Comparison of ENCODE assay signal across 16 mouse cellular contexts in the genomic region with DNA sequence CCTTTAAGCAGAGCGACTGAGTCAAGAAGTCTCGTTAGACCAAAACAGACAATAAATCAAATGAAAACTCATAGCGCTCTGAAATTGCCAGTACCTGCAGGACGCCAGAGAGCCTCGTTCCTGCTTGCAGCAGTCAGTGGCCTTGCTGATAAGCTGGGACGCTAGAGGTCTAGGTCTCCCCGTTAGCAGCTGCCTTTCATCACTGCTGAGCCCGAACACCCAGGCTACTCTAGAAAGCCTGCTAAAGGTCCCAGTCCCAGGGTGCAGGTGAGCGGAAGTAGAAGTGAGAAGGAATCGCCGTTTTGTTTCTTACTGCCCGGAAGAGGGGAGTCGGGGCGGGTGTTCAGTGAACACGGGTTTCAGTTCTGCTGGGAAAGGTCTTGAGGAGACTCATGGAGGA. TPM values are rescaled to one million over a fixed set of nuclear protein-coding genes. Genes with fewer than 3 reads are reported as not detected.
DNase-seq lines count a peak whose midpoint lies in the region; ATAC-seq and TF ChIP-seq lines count a peak whose summit lies in the region.
"Had no signal": no experiment of that assay in that cellular context is flagged by ENCODE, and none has a peak within 500 bp of the region (broad histone marks: within the 10 kb centered on the region; RNA-seq: fewer than 3 reads in every experiment).

No protein-coding gene starts in this region.

- no peak overlapping the region for H3K27ac ChIP-seq in heart, embryonic 12.5 days (ENCODE audit: poor library complexity, severe bottlenecking)
- H3K27ac ChIP-seq in limb, embryonic 10.5 days = peak overlapping the region; percentile 50; the same call in 1 of the 2 replicates
- no peak overlapping the region for H3K27ac ChIP-seq in thymus, adult 2 months (ENCODE audit: control insufficient read depth, insufficient read depth, low read length)
- H3K27ac ChIP-seq: heart, embryonic 15.5 days; hindbrain, embryonic 15.5 days; liver, embryonic 14.5 days; lung, embryonic 15.5 days had no signal

- H3K27me3 ChIP-seq in heart, embryonic 12.5 days (replicated peaks) = no peaks in the 10 kb centered on the region
- no peaks in the 10 kb centered on the region for H3K27me3 ChIP-seq in E14TG2a.4 (ENCODE audit: insufficient read depth, low read length)
- no peaks in the 10 kb centered on the region for H3K27me3 ChIP-seq in limb, embryonic 10.5 days (ENCODE audit: low read depth, poor library complexity, severe bottlenecking)
- H3K27me3 ChIP-seq in thymus, adult 2 months (ENCODE audit: control insufficient read depth, insufficient read depth, low read length) = no peaks in the 10 kb centered on the region
- H3K27me3 ChIP-seq: heart, embryonic 15.5 days; hindbrain, embryonic 15.5 days; lung, embryonic 15.5 days had no signal

- no peak overlapping the region for H3K9ac ChIP-seq in heart, embryonic 12.5 days
- H3K9ac ChIP-seq: forebrain, postnatal 0 days; heart, embryonic 15.5 days; hindbrain, embryonic 15.5 days; liver, embryonic 14.5 days; lung, embryonic 15.5 days had no signal

- no peak for ATAC-seq in heart, embryonic 12.5 days (ENCODE audit: insufficient number of reproducible peaks, low FRiP score)
- ATAC-seq: activated CD4-positive, CD25-positive, alpha-beta regulatory T cell, adult 4 months; intestine, postnatal 0 days had no signal

- H3K4me2 ChIP-seq in heart, embryonic 12.5 days = no peak overlapping the region
- H3K4me2 ChIP-seq: heart, embryonic 15.5 days; hindbrain, embryonic 15.5 days; lung, embryonic 15.5 days; midbrain, embryonic 11.5 days had no signal

- TF ChIP-seq CTCF in E14TG2a.4 (conservative IDR thresholded peaks at IDR 0.05; ENCODE audit: low read length) = no peak
- TF ChIP-seq CTCF in thymus, adult 2 months (IDR thresholded peaks at IDR 0.05; ENCODE audit: borderline replicate concordance, control insufficient read depth, extremely low read depth, insufficient read depth, low read length, poor library complexity) = no peak

- H3K4me1 ChIP-seq in heart, embryonic 12.5 days (replicated peaks) = no peaks in the 10 kb centered on the region; the same call in 1 of the 2 replicates
- peaks cover 26% of the 10 kb centered on the region for H3K4me1 ChIP-seq in E14TG2a.4 (replicated peaks; ENCODE audit: low read depth, low read length)
- H3K4me1 ChIP-seq in limb, embryonic 10.5 days = peaks cover 12% of the 10 kb centered on the region; the same call in 1 of the 2 replicates
- H3K4me1 ChIP-seq in thymus, adult 2 months (replicated peaks; ENCODE audit: control insufficient read depth, insufficient read depth, low read length) = peaks cover 2% of the 10 kb centered on the region; the same call in 1 of the 2 replicates
- H3K4me1 ChIP-seq: hindbrain, embryonic 15.5 days; lung, embryonic 15.5 days had no signal

- no peak for TF ChIP-seq POLR2A in thymus, adult 2 months (IDR thresholded peaks at IDR 0.05; ENCODE audit: control insufficient read depth, extremely low read depth, insufficient read depth, low read length, poor library complexity)

- WGBS in heart, embryonic 12.5 days = 57% methylated on average over 15 of the region's 15 CpGs
- WGBS in limb, embryonic 10.5 days = 87% methylated on average over 15 of the region's 15 CpGs
- WGBS in thymus, adult 2 months = 94% methylated on average over 15 of the region's 15 CpGs

- H3K9me3 ChIP-seq in heart, embryonic 12.5 days (replicated peaks) = peaks cover 6% of the 10 kb centered on the region; the same call in 1 of the 2 replicates
- H3K9me3 ChIP-seq in E14TG2a.4 (ENCODE audit: low read length) = no peaks in the 10 kb centered on the region
- no peaks in the 10 kb centered on the region for H3K9me3 ChIP-seq in limb, embryonic 10.5 days (replicated peaks)
- H3K9me3 ChIP-seq: hindbrain, embryonic 15.5 days; lung, embryonic 15.5 days had no signal

- no peaks in the 10 kb centered on the region for H3K36me3 ChIP-seq in heart, embryonic 12.5 days
- peaks cover 6% of the 10 kb centered on the region for H3K36me3 ChIP-seq in E14TG2a.4 (ENCODE audit: insufficient read depth, low read length)
- no peaks in the 10 kb centered on the region for H3K36me3 ChIP-seq in limb, embryonic 10.5 days
- H3K36me3 ChIP-seq in thymus, adult 2 months (ENCODE audit: control insufficient read depth, insufficient read depth, low read length) = no peaks in the 10 kb centered on the region
- H3K36me3 ChIP-seq: heart, embryonic 15.5 days; hindbrain, embryonic 15.5 days; lung, embryonic 15.5 days had no signal

- DNase-seq in heart, adult 11 months = peak; percentile 74
- peak; percentile 50 for DNase-seq in R1 (ENCODE audit: low read depth, low spot score)
- DNase-seq in limb, embryonic 10.5 days (ENCODE audit: low spot score) = no peak
- no peak for DNase-seq in thymus, adult 2 months
- no peak for DNase-seq in left cerebral cortex, adult 11 months (ENCODE audit: low spot score)

- no peak overlapping the region for H3K4me3 ChIP-seq in heart, embryonic 12.5 days
- peak overlapping the region; percentile 74 for H3K4me3 ChIP-seq in E14TG2a.4 (replicated peaks; ENCODE audit: low read length)
- no peak overlapping the region for H3K4me3 ChIP-seq in limb, embryonic 10.5 days
- no peak overlapping the region for H3K4me3 ChIP-seq in thymus, adult 2 months (ENCODE audit: control insufficient read depth, insufficient read depth, low read length)
- H3K4me3 ChIP-seq: heart, embryonic 15.5 days; hindbrain, embryonic 15.5 days; lung, embryonic 15.5 days had no signal

RNA-seq across cellular contexts. Expression of a gene that starts 49.1 kb away (rescaled TPM):
- 0.13 TPM in 1 of 2 replicates, not detected in the other for polyA plus RNA-seq in heart, embryonic 12.5 days (2016; fragmentation: Nextera tagmentation; extraction: Ambion mirVana)
- not detected in 2 replicates for polyA plus RNA-seq in limb, embryonic 10.5 days (2016; fragmentation: Nextera tagmentation; extraction: Ambion mirVana)
- polyA plus RNA-seq in thymus, adult 2 months (2012; rRNA removed) = 2.0 and 2.4 TPM in 2 replicates
- polyA plus RNA-seq: liver, embryonic 14.5 days; midbrain, embryonic 11.5 days; stomach, embryonic 14.5 days had no signal

Comparison
In these comparisons a context has a peak if more than half of its experiments do, and no peak if none do; other contexts are left out.
1. DNase-seq: peak in heart, adult 11 months (single experiment) and R1 (single experiment); none in limb, embryonic 10.5 days (single experiment), thymus, adult 2 months (single experiment) and left cerebral cortex, adult 11 months (single experiment).